Mouse (Mus musculus) forebrain, embryonic 15.5 days (tissue): Measurements from ENCODE around the gene Ccdc9. TPM values are rescaled to one million over a fixed set of nuclear protein-coding genes. Genes with fewer than 3 reads are reported as not detected.
A peak's percentile ranks its signal among the peaks of the same experiment; 100 is the strongest.

Experiments used
- ATAC-seq: fragments of 200-750 bp; cut with Nextera tagmentation; replicated peaks from 2 replicates; pipeline ENCODE4 v1.8.0; 2017; ENCODE audit warnings: mild to moderate bottlenecking, moderate TSS enrichment, moderate library complexity
- H3K27ac ChIP-seq: fragments of 300-500 bp; sonication (generic); replicated peaks from 2 replicates; pipeline ENCODE4 v1.5.1; 2015; ENCODE audit warnings: mild to moderate bottlenecking, inconsistent platforms
- H3K27me3 ChIP-seq: fragments of 300-500 bp; sonication (generic); 2 replicates; pipeline ENCODE4 v1.6.1; 2015; ENCODE audit warnings: inconsistent platforms
- H3K36me3 ChIP-seq: fragments of 300-500 bp; sonication (generic); 2 replicates; pipeline ENCODE4 v1.6.1; 2015; ENCODE audit warnings: mild to moderate bottlenecking, inconsistent platforms
- H3K4me1 ChIP-seq: fragments of 300-500 bp; sonication (generic); 2 replicates; pipeline ENCODE4 v1.6.1; 2015; ENCODE audit warnings: inconsistent platforms
- H3K4me2 ChIP-seq: fragments of 300-500 bp; sonication (generic); replicated peaks from 2 replicates; pipeline ENCODE4 v1.6.1; 2015; ENCODE audit warnings: mild to moderate bottlenecking, inconsistent platforms
- H3K4me3 ChIP-seq: fragments of 300-500 bp; sonication (generic); 2 replicates; pipeline ENCODE4 v1.5.1; 2015; ENCODE audit warnings: mild to moderate bottlenecking, inconsistent platforms
- H3K9ac ChIP-seq: fragments of 300-500 bp; sonication (generic); replicated peaks from 2 replicates; pipeline ENCODE4 v1.6.1; 2015; ENCODE audit warnings: mild to moderate bottlenecking, inconsistent platforms
- H3K9me3 ChIP-seq: fragments of 300-500 bp; sonication (generic); 2 replicates; pipeline ENCODE4 v1.6.1; 2016; ENCODE audit warnings: inconsistent platforms
- WGBS: fragments of 180-500 bp; shearing (Covaris S2); methylation state at CpG from one replicate; pipeline ENCODE4 v1.1.7; 2015; ENCODE audit warnings: mixed read lengths; 5-methylcytosine and 5-hydroxymethylcytosine counted together
- polyA plus RNA-seq: library from polyadenylated mRNA; unstranded; fragments of >200 nt; fragmentation: Nextera tagmentation; extraction: Ambion mirVana; gene quantifications from 2 replicates; pipeline ENCODE4 v1.2.1, GENCODE M21; 2015

Ccdc9 gene
- 31.1 and 35.5 TPM in 2 replicates for polyA plus RNA-seq

GRCm38 (mm10) chr7:16286026-16286961 lies at the start of gene Ccdc9:
TSS of gene Ccdc9 (minus strand) at chr7:16286795.
- Histone ChIP-seq H3K9ac (peak within 1 kb of the TSS; percentile 59), H3K27ac (peak within 1 kb of the TSS; percentile 94), H3K4me1 (peaks cover 13% of the 10 kb centered on the region), H3K9me3 (no peaks in the 10 kb centered on the region), H3K36me3 (peaks cover 24% of the 10 kb centered on the region), H3K27me3 (no peaks in the 10 kb centered on the region), H3K4me2 (peak within 1 kb of the TSS; percentile 54), H3K4me3 (peak within 1 kb of the TSS; percentile 69)
- ATAC-seq = peak; percentile 96
- WGBS = 1% methylated on average over 69 of the region's 70 CpGs

- Histone ChIP-seq H3K36me3 (peaks cover 58% of the 10 kb centered on the region), H3K4me3 (no peak overlapping the region), H3K27me3 (no peaks in the 10 kb centered on the region), H3K4me1 (no peaks in the 10 kb centered on the region), H3K27ac (no peak overlapping the region), H3K9me3 (no peaks in the 10 kb centered on the region), H3K9ac (no peak overlapping the region), H3K4me2 (no peak overlapping the region)
- 95% methylated on average over 3 of the region's 3 CpGs for WGBS
- no peak for ATAC-seq
Observed at GRCm38 (mm10) chr7:16329146-16329545, 42.6 kb upstream of the Ccdc9 start.

GRCm38 (mm10) chr7:16326607-16326971 lies 40.0 kb upstream of the Ccdc9 start:
- ATAC-seq = no peak
- Histone ChIP-seq H3K9ac (no peak overlapping the region), H3K4me2 (no peak overlapping the region), H3K27ac (no peak overlapping the region), H3K27me3 (no peaks in the 10 kb centered on the region), H3K4me1 (no peaks in the 10 kb centered on the region), H3K9me3 (no peaks in the 10 kb centered on the region), H3K36me3 (peaks cover 44% of the 10 kb centered on the region), H3K4me3 (no peak overlapping the region)
- WGBS = 94% methylated on average over 2 of the region's 2 CpGs

- no peak overlapping the region for H3K4me2 ChIP-seq
- H3K9me3 ChIP-seq = no peaks in the 10 kb centered on the region
- WGBS = 30% methylated on average over 8 of the region's 8 CpGs
- no peaks in the 10 kb centered on the region for H3K4me1 ChIP-seq
- no peak overlapping the region for H3K27ac ChIP-seq
- ATAC-seq = no peak
- no peak overlapping the region for H3K9ac ChIP-seq
- no peak overlapping the region for H3K4me3 ChIP-seq
- no peaks in the 10 kb centered on the region for H3K27me3 ChIP-seq
- peaks cover 44% of the 10 kb centered on the region for H3K36me3 ChIP-seq
Observed at GRCm38 (mm10) chr7:16325920-16326606, 39.5 kb upstream of the Ccdc9 start.

GRCm38 (mm10) chr7:16324661-16325060 lies 38.1 kb upstream of the Ccdc9 start:
- Histone ChIP-seq H3K4me1 (no peaks in the 10 kb centered on the region), H3K9me3 (no peaks in the 10 kb centered on the region), H3K4me3 (no peak overlapping the region), H3K36me3 (peaks cover 31% of the 10 kb centered on the region), H3K27me3 (no peaks in the 10 kb centered on the region), H3K27ac (no peak overlapping the region), H3K9ac (no peak overlapping the region), H3K4me2 (no peak overlapping the region)
- no peak for ATAC-seq
- WGBS = 91% methylated on average over 7 of the region's 7 CpGs

- ATAC-seq = no peak
- 93% methylated on average over 6 of the region's 6 CpGs for WGBS
- Histone ChIP-seq H3K4me2 (no peak overlapping the region), H3K4me1 (no peaks in the 10 kb centered on the region), H3K4me3 (no peak overlapping the region), H3K9ac (no peak overlapping the region), H3K9me3 (no peaks in the 10 kb centered on the region), H3K27me3 (no peaks in the 10 kb centered on the region), H3K27ac (no peak overlapping the region), H3K36me3 (0 out of 2 replicates have a peak, but pooled peaks cover 9% of the 10 kb centered on the region)
Observed at GRCm38 (mm10) chr7:16320479-16320878, 33.9 kb upstream of the Ccdc9 start.

GRCm38 (mm10) chr7:16319216-16319615 lies 32.6 kb upstream of the Ccdc9 start:
- H3K4me3 ChIP-seq = no peak overlapping the region
- no peaks in the 10 kb centered on the region for H3K9me3 ChIP-seq
- no peak for ATAC-seq
- H3K4me2 ChIP-seq = no peak overlapping the region
- H3K27ac ChIP-seq = no peak overlapping the region
- H3K36me3 ChIP-seq = no peaks in the 10 kb centered on the region
- peaks cover 4% of the 10 kb centered on the region for H3K4me1 ChIP-seq
- no peaks in the 10 kb centered on the region for H3K27me3 ChIP-seq
- 97% methylated on average over 4 of the region's 4 CpGs for WGBS
- no peak overlapping the region for H3K9ac ChIP-seq

- no peak overlapping the region for H3K4me3 ChIP-seq
- no peaks in the 10 kb centered on the region for H3K36me3 ChIP-seq
- no peak overlapping the region for H3K9ac ChIP-seq
- H3K9me3 ChIP-seq = no peaks in the 10 kb centered on the region
- ATAC-seq = no peak
- H3K27ac ChIP-seq = no peak overlapping the region
- H3K4me1 ChIP-seq = peaks cover 21% of the 10 kb centered on the region
- no peak overlapping the region for H3K4me2 ChIP-seq
- H3K27me3 ChIP-seq = peaks cover 7% of the 10 kb centered on the region; the same call in 1 of the 2 replicates
- 86% methylated on average over 14 of the region's 14 CpGs for WGBS
Observed at GRCm38 (mm10) chr7:16317094-16317493, 30.5 kb upstream of the Ccdc9 start.

GRCm38 (mm10) chr7:16315222-16315759 lies 28.7 kb upstream of the Ccdc9 start:
- ATAC-seq = no peak
- Histone ChIP-seq H3K9ac (no peak overlapping the region), H3K4me3 (no peak overlapping the region), H3K4me2 (no peak overlapping the region), H3K27me3 (peaks cover 11% of the 10 kb centered on the region), H3K9me3 (no peaks in the 10 kb centered on the region), H3K4me1 (peaks cover 39% of the 10 kb centered on the region), H3K36me3 (no peaks in the 10 kb centered on the region), H3K27ac (no peak overlapping the region)
- WGBS = 76% methylated on average over 4 of the region's 4 CpGs

- WGBS = 11% methylated on average over 13 of the region's 13 CpGs
- no peaks in the 10 kb centered on the region for H3K36me3 ChIP-seq
- ATAC-seq = no peak
Observed at GRCm38 (mm10) chr7:16314221-16314775, 27.7 kb upstream of the Ccdc9 start.

GRCm38 (mm10) chr7:16313481-16314220 lies 27.1 kb upstream of the Ccdc9 start:
- WGBS = 1% methylated on average over 64 of the region's 66 CpGs
- H3K9ac ChIP-seq = peak overlapping the region; percentile 59
- no peaks in the 10 kb centered on the region for H3K9me3 ChIP-seq
- peak overlapping the region; percentile 80 for H3K27ac ChIP-seq
- H3K4me2 ChIP-seq = peak overlapping the region; percentile 82
- H3K4me1 ChIP-seq = peaks cover 53% of the 10 kb centered on the region
- no peaks in the 10 kb centered on the region for H3K36me3 ChIP-seq
- H3K4me3 ChIP-seq = peak overlapping the region; percentile 50
- peaks cover 11% of the 10 kb centered on the region for H3K27me3 ChIP-seq
- peak; percentile 65 for ATAC-seq

More at GRCm38 (mm10) chr7:16314221-16314775, 27.7 kb upstream of the Ccdc9 start:
- H3K9ac ChIP-seq = peak overlapping the region; percentile 59
- H3K9me3 ChIP-seq = no peaks in the 10 kb centered on the region
- peak overlapping the region; percentile 82 for H3K4me2 ChIP-seq
- H3K4me3 ChIP-seq = peak overlapping the region; percentile 50
- peak overlapping the region; percentile 80 for H3K27ac ChIP-seq
- H3K4me1 ChIP-seq = peaks cover 47% of the 10 kb centered on the region
- peaks cover 11% of the 10 kb centered on the region for H3K27me3 ChIP-seq
